Mouse (Mus musculus): ENCODE results near the gene Bcl3. TPM values are rescaled to one million over a fixed set of nuclear protein-coding genes. Genes with fewer than 3 reads are reported as not detected.
A peak's percentile ranks its signal among the peaks of the same experiment; 100 is the strongest.

Gene Bcl3
- polyA plus RNA-seq, 1 experiment from 2014 or later = 3.5 TPM

DNA sequence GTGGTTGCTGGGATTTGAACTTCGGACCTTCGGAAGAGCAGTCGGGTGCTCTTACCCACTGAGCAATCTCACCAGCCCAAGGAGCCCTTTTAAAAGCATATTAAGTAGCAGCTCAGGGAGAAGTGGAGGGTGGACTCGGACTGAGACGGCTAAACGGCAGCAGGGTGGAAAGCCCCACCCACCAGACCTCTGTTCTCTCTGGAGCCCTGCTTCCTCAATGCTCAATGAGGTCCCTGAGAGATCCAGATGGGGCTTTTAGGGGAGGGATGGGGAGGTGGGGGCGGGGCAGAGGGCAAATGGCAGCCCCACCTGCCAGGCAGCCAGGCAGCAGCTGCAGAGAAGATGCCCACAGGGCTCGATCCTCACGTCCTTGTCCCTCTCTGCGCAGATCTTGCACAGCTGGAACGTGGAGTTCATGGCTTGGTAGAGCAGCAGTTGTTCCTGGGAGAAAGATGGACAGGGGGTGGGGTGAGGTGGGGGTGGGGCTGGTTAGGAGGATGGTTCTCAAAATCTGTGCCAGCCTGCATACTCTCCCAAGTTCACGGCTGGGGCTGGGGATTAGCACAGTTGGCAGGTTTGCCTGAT lies 36.6 kb downstream of the Bcl3 start:
- no peaks in the 10 kb centered on the region for H3K36me3 ChIP-seq (ENCODE audit: insufficient read depth, low read length)
- no peaks in the 10 kb centered on the region for H3K4me1 ChIP-seq (replicated peaks; ENCODE audit: insufficient read depth, low read length)
- WGBS = 39% methylated on average over 12 of the region's 12 CpGs
- TF ChIP-seq CTCF (IDR thresholded peaks at IDR 0.05; ENCODE audit: low read depth) = no peak
- ATAC-seq (replicated peaks; ENCODE audit: low FRiP score, low read depth) (no peak), DNase-seq (ENCODE audit: low spot score) (no peak)
- no peak overlapping the region for H3K9ac ChIP-seq (ENCODE audit: low read depth, low read length)
- no peaks in the 10 kb centered on the region for H3K27me3 ChIP-seq (ENCODE audit: insufficient read depth, low read length)
- H3K27ac ChIP-seq = no peak overlapping the region
- no peak overlapping the region for H3K4me2 ChIP-seq (ENCODE audit: low read length)
- no peaks in the 10 kb centered on the region for H3K9me3 ChIP-seq (replicated peaks; ENCODE audit: low read length)
- no peak overlapping the region for H3K4me3 ChIP-seq (replicated peaks; ENCODE audit: low read depth, low read length)

DNA sequence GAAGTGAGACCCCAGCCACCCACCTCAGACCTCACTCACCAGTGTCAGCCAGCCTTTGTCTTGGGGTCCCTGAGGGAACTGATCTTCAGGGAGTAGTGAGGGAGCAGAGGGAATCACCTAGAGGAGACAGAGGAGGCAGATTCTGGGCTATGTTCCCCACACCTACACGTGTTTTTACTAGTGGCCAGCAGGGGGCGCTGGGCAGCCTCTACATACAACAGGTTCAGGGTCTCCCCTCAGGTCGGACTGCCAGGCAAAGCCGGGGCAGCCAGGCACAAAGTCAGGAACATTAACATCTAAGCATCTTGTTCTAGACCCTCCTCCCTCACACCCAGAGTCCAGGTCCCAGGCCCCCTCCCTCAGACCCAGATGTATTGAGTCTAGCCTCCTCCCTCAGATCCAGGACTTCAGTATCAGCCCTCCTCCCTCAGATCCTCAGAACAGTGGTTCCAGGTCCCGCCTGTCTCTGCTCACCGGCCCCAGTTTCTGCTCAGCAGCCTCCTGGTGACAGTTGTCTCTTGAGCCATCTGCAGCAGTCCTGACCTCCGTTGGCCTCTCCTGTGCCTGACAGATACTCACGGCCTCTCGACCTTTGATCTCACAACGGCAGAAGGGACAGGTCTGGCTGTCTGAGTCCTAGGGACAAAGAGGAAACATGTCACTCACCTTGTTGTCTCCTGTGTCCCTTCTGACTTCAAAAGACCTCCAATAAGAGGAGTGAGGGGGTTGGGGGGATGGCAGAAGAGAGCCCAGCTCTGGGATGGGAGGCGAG lies 37.6 kb downstream of the Bcl3 start:
- DNase-seq (ENCODE audit: low spot score) (no peak), ATAC-seq (replicated peaks; ENCODE audit: low FRiP score, low read depth) (peak; percentile 37; the same call in 1 of the 2 replicates)
- no peak overlapping the region for H3K4me3 ChIP-seq (replicated peaks; ENCODE audit: low read depth, low read length)
- no peaks in the 10 kb centered on the region for H3K27me3 ChIP-seq (ENCODE audit: insufficient read depth, low read length)
- 39% methylated on average over 11 of the region's 11 CpGs for WGBS
- peak; percentile 70 for TF ChIP-seq CTCF (IDR thresholded peaks at IDR 0.05; ENCODE audit: low read depth)
- H3K4me2 ChIP-seq (ENCODE audit: low read length) = no peak overlapping the region
- H3K36me3 ChIP-seq (ENCODE audit: insufficient read depth, low read length) = no peaks in the 10 kb centered on the region
- H3K4me1 ChIP-seq (replicated peaks; ENCODE audit: insufficient read depth, low read length) = no peaks in the 10 kb centered on the region
- no peak overlapping the region for H3K9ac ChIP-seq (ENCODE audit: low read depth, low read length)
- H3K27ac ChIP-seq = no peak overlapping the region
- no peaks in the 10 kb centered on the region for H3K9me3 ChIP-seq (replicated peaks; ENCODE audit: low read length)

GRCm38 (mm10) chr7:19783630-19784029 lies 38.9 kb downstream of the Bcl3 start:
- H3K27me3 ChIP-seq (ENCODE audit: insufficient read depth, low read length) = no peaks in the 10 kb centered on the region
- H3K9ac ChIP-seq (ENCODE audit: low read depth, low read length) = no peak overlapping the region
- no peak overlapping the region for H3K4me2 ChIP-seq (ENCODE audit: low read length)
- H3K36me3 ChIP-seq (ENCODE audit: insufficient read depth, low read length) = no peaks in the 10 kb centered on the region
- no peaks in the 10 kb centered on the region for H3K9me3 ChIP-seq (replicated peaks; ENCODE audit: low read length)
- H3K4me3 ChIP-seq (replicated peaks; ENCODE audit: low read depth, low read length) = no peak overlapping the region
- DNase-seq (ENCODE audit: low spot score) (no peak), ATAC-seq (replicated peaks; ENCODE audit: low FRiP score, low read depth) (no peak)
- H3K4me1 ChIP-seq (replicated peaks; ENCODE audit: insufficient read depth, low read length) = no peaks in the 10 kb centered on the region
- no peak for TF ChIP-seq CTCF (IDR thresholded peaks at IDR 0.05; ENCODE audit: low read depth)
- H3K27ac ChIP-seq = no peak overlapping the region
- 67% methylated on average over 8 of the region's 8 CpGs for WGBS

- H3K9ac ChIP-seq (ENCODE audit: low read depth, low read length) = no peak overlapping the region
- H3K27ac ChIP-seq = no peak overlapping the region
- ATAC-seq (replicated peaks; ENCODE audit: low FRiP score, low read depth) (no peak), DNase-seq (ENCODE audit: low spot score) (peak; percentile 63)
- no peaks in the 10 kb centered on the region for H3K36me3 ChIP-seq (ENCODE audit: insufficient read depth, low read length)
- peak; percentile 84 for TF ChIP-seq CTCF (IDR thresholded peaks at IDR 0.05; ENCODE audit: low read depth)
- no peak overlapping the region for H3K4me3 ChIP-seq (replicated peaks; ENCODE audit: low read depth, low read length)
- H3K27me3 ChIP-seq (ENCODE audit: insufficient read depth, low read length) = no peaks in the 10 kb centered on the region
- no peaks in the 10 kb centered on the region for H3K9me3 ChIP-seq (replicated peaks; ENCODE audit: low read length)
- no peaks in the 10 kb centered on the region for H3K4me1 ChIP-seq (replicated peaks; ENCODE audit: insufficient read depth, low read length)
- H3K4me2 ChIP-seq (ENCODE audit: low read length) = no peak overlapping the region
- WGBS = 95% methylated on average over 4 of the region's 4 CpGs
Measured at GRCm38 (mm10) chr7:19782645-19783044, 39.9 kb downstream of the Bcl3 start.

GRCm38 (mm10) chr7:19781741-19782140 lies 40.8 kb downstream of the Bcl3 start:
- Histone ChIP-seq H3K4me2 (ENCODE audit: low read length) (no peak overlapping the region), H3K9ac (ENCODE audit: low read depth, low read length) (no peak overlapping the region), H3K27ac (no peak overlapping the region), H3K27me3 (ENCODE audit: insufficient read depth, low read length) (no peaks in the 10 kb centered on the region), H3K4me3 (replicated peaks; ENCODE audit: low read depth, low read length) (no peak overlapping the region), H3K4me1 (replicated peaks; ENCODE audit: insufficient read depth, low read length) (no peaks in the 10 kb centered on the region), H3K9me3 (replicated peaks; ENCODE audit: low read length) (no peaks in the 10 kb centered on the region), H3K36me3 (ENCODE audit: insufficient read depth, low read length) (no peaks in the 10 kb centered on the region)
- ATAC-seq (replicated peaks; ENCODE audit: low FRiP score, low read depth) (no peak), DNase-seq (ENCODE audit: low spot score) (no peak)
- WGBS = 88% methylated on average over 7 of the region's 7 CpGs
- TF ChIP-seq CTCF (IDR thresholded peaks at IDR 0.05; ENCODE audit: low read depth) = no peak

DNA sequence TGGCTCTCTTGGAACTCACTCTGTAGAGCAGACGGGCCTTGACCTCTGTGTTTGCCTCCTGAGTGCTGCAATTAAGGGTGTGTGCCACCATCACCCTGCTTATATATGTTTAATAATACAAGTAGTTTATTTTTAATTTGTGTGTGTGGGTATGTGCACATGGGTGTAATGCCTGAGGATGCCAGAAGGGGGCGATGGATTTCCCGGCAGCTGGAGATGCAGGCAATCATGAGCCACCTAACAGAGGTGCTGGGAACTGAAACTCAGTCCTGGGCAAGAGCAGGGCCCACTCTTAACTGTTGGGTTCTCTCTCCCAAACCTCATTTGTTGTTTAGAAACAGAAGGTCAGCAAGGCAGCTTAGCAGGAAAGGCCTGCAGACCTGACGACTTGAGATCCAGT lies 42.7 kb downstream of the Bcl3 start:
- H3K9ac ChIP-seq (ENCODE audit: low read depth, low read length) = no peak overlapping the region
- no peak for ATAC-seq (replicated peaks; ENCODE audit: low FRiP score, low read depth)
- no peaks in the 10 kb centered on the region for H3K27me3 ChIP-seq (ENCODE audit: insufficient read depth, low read length)
- no peak overlapping the region for H3K4me2 ChIP-seq (ENCODE audit: low read length)
- no peak overlapping the region for H3K4me3 ChIP-seq (replicated peaks; ENCODE audit: low read depth, low read length)
- H3K9me3 ChIP-seq (replicated peaks; ENCODE audit: low read length) = no peaks in the 10 kb centered on the region
- H3K27ac ChIP-seq = no peak overlapping the region
- TF ChIP-seq CTCF (IDR thresholded peaks at IDR 0.05; ENCODE audit: low read depth) = peak; percentile 27; the same call in 1 of the 2 replicates
- H3K4me1 ChIP-seq (replicated peaks; ENCODE audit: insufficient read depth, low read length) = no peaks in the 10 kb centered on the region
- no peak for DNase-seq (ENCODE audit: low spot score)
- WGBS = 77% methylated on average over 4 of the region's 4 CpGs
- H3K36me3 ChIP-seq (ENCODE audit: insufficient read depth, low read length) = no peaks in the 10 kb centered on the region

All from kidney, postnatal 0 days (tissue).